Mouse (Mus musculus) MEL (cell line): ENCODE data around the gene Eci1. TPM values are rescaled to one million over a fixed set of nuclear protein-coding genes. Genes with fewer than 3 reads are reported as not detected.
A peak's percentile ranks its signal among the peaks of the same experiment; 100 is the strongest.

ENCODE experiments used
- DNase-seq: peaks from one replicate; pipeline ENCODE4 v3.0.0; 2011; ENCODE audit warnings: low read depth, low spot score
- H3K27ac ChIP-seq: 2 replicates; pipeline ENCODE4 v1.5.1; 2012; ENCODE audit warnings: low read depth, mild to moderate bottlenecking, control low read depth, low read length, moderate library complexity; ENCODE audit not compliant: control insufficient read depth
- H3K27me3 ChIP-seq, 2 experiments: fragments of 150-350 bp in 1 of 2; sonication (generic) in 1 of 2; 2 replicates each; pipeline ENCODE4 v1.6.1; 2012; ENCODE audit warnings: low read length in 2 of 2, mild to moderate bottlenecking in 2 of 2, improper control_type of control experiment in 1 of 2, moderate library complexity in 1 of 2; ENCODE audit not compliant: insufficient read depth in 2 of 2, control insufficient read depth in 1 of 2
- H3K36me3 ChIP-seq, 2 experiments: 2 replicates each; pipeline ENCODE4 v1.6.1; 2012 to 2014; ENCODE audit warnings: low read length in 2 of 2, improper control_type of control experiment in 1 of 2, inconsistent platforms in 1 of 2, mild to moderate bottlenecking in 1 of 2; ENCODE audit not compliant: insufficient read depth in 2 of 2, control insufficient read depth in 1 of 2
- H3K4me1 ChIP-seq, 2 experiments: fragments of 150-350 bp in 1 of 2; sonication (generic) in 1 of 2; 2 replicates each; pipeline ENCODE4 v1.6.1; 2012; ENCODE audit warnings: low read length in 2 of 2, improper control_type of control experiment in 1 of 2, mild to moderate bottlenecking in 1 of 2; ENCODE audit not compliant: insufficient read depth in 2 of 2, control insufficient read depth in 1 of 2
- H3K4me3 ChIP-seq, 2 experiments: fragments of 150-350 bp in 1 of 2; sonication (generic) in 1 of 2; 2 replicates each; pipeline ENCODE4 v1.5.1; 2012; ENCODE audit warnings: low read depth in 2 of 2, low read length in 2 of 2, mild to moderate bottlenecking in 2 of 2, moderate library complexity in 2 of 2, control low read depth in 1 of 2, improper control_type of control experiment in 1 of 2; ENCODE audit not compliant: control insufficient read depth in 1 of 2, insufficient read depth in 1 of 2
- H3K79me2 ChIP-seq: 2 replicates; pipeline ENCODE4 v1.6.1; 2012; ENCODE audit warnings: mild to moderate bottlenecking, low read length, moderate library complexity; ENCODE audit not compliant: control insufficient read depth, poor library complexity, insufficient read depth
- H3K9ac ChIP-seq: 2 replicates; pipeline ENCODE4 v1.6.1; 2012; ENCODE audit warnings: low read depth, mild to moderate bottlenecking, control low read depth, low read length, moderate library complexity; ENCODE audit not compliant: control insufficient read depth, poor library complexity, severe bottlenecking
- H3K9me3 ChIP-seq: fragments of 150-350 bp; sonication (generic); replicated peaks from 2 replicates; pipeline ENCODE4 v1.6.1; 2012; ENCODE audit warnings: mild to moderate bottlenecking, low read length, improper control_type of control experiment, moderate library complexity; ENCODE audit not compliant: insufficient read depth
- CTCF ChIP-seq, 3 experiments: IDR thresholded peaks in 2 of 3; conservative IDR thresholded peaks in 1 of 3; 2 replicates each; pipeline ENCODE4 v1.5.1; 2011 to 2012; ENCODE audit warnings: low read length in 3 of 3, low read depth in 2 of 3, mild to moderate bottlenecking in 2 of 3, improper control_type of control experiment in 1 of 3, inconsistent platforms in 1 of 3, mixed read lengths in 1 of 3, moderate library complexity in 1 of 3; ENCODE audit not compliant: control insufficient read depth in 1 of 3, insufficient read depth in 1 of 3, poor library complexity in 1 of 3, severe bottlenecking in 1 of 3
- ELF1 ChIP-seq: IDR thresholded peaks from 2 replicates; pipeline ENCODE4 v1.6.1; 2014; ENCODE audit warnings: low read depth, mild to moderate bottlenecking, inconsistent platforms, low read length, improper control_type of control experiment, moderate library complexity
- EP300 ChIP-seq, 2 experiments: IDR thresholded peaks; 2 replicates each; pipeline ENCODE4 v1.6.1; 2011; ENCODE audit warnings: improper control_type of control experiment in 2 of 2, low read length in 2 of 2, low read depth in 1 of 2, mild to moderate bottlenecking in 1 of 2
- GATA1 ChIP-seq: IDR thresholded peaks from 2 replicates; pipeline ENCODE4 v1.6.1; 2011; ENCODE audit warnings: low read depth, low read length, improper control_type of control experiment
- HCFC1 ChIP-seq: IDR thresholded peaks from 2 replicates; pipeline ENCODE4 v1.6.1; 2012; ENCODE audit warnings: low read depth, mild to moderate bottlenecking, inconsistent platforms, low read length, improper control_type of control experiment, moderate library complexity
- MEF2A ChIP-seq: IDR thresholded peaks from 2 replicates; pipeline ENCODE4 v1.6.1; 2014; ENCODE audit warnings: low read depth, mild to moderate bottlenecking, inconsistent platforms, low read length, improper control_type of control experiment; ENCODE audit not compliant: poor library complexity, insufficient replicate concordance, severe bottlenecking; ENCODE audit errors: extremely low read depth
- MYC ChIP-seq: IDR thresholded peaks from 2 replicates; pipeline ENCODE4 v1.6.1; 2011; ENCODE audit warnings: low read depth, mild to moderate bottlenecking, low read length, improper control_type of control experiment, moderate library complexity
- NELFE ChIP-seq: IDR thresholded peaks from 2 replicates; pipeline ENCODE4 v1.6.1; 2011; ENCODE audit warnings: low read depth, low read length, improper control_type of control experiment
- POLR2A ChIP-seq, 2 experiments: IDR thresholded peaks; 2 replicates each; pipeline ENCODE4 v1.6.1; 2011 to 2012; ENCODE audit warnings: low read length in 2 of 2, mild to moderate bottlenecking in 2 of 2, control low read depth in 1 of 2, improper control_type of control experiment in 1 of 2, low read depth in 1 of 2, moderate library complexity in 1 of 2; ENCODE audit not compliant: control insufficient read depth in 1 of 2, insufficient read depth in 1 of 2, poor library complexity in 1 of 2
- POLR2AphosphoS2 ChIP-seq: IDR thresholded peaks from 2 replicates; pipeline ENCODE4 v1.6.1; 2011; ENCODE audit warnings: low read length, improper control_type of control experiment
- RCOR1 ChIP-seq: IDR thresholded peaks from 2 replicates; pipeline ENCODE4 v1.6.1; 2012; ENCODE audit warnings: low read depth, mild to moderate bottlenecking, inconsistent platforms, low read length, improper control_type of control experiment
- SMC3 ChIP-seq: IDR thresholded peaks from 2 replicates; pipeline ENCODE4 v1.6.1; 2011; ENCODE audit warnings: low read depth, low read length, improper control_type of control experiment
- TAL1 ChIP-seq: IDR thresholded peaks from 2 replicates; pipeline ENCODE4 v1.6.1; 2012; ENCODE audit warnings: mild to moderate bottlenecking, inconsistent platforms, low read length, moderate library complexity, mixed read lengths
- TCF12 ChIP-seq: IDR thresholded peaks from 2 replicates; pipeline ENCODE4 v1.6.1; 2014; ENCODE audit warnings: low read depth, mild to moderate bottlenecking, inconsistent platforms, low read length, improper control_type of control experiment, moderate library complexity
- USF1 ChIP-seq: IDR thresholded peaks from 2 replicates; pipeline ENCODE4 v1.6.1; 2014; ENCODE audit warnings: low read depth, mild to moderate bottlenecking, inconsistent platforms, low read length, improper control_type of control experiment, moderate library complexity
- ZKSCAN1 ChIP-seq: IDR thresholded peaks from 2 replicates; pipeline ENCODE4 v1.6.1; 2012; ENCODE audit warnings: low read depth, mild to moderate bottlenecking, inconsistent platforms, low read length, improper control_type of control experiment, moderate library complexity
- polyA plus RNA-seq, 2 experiments: library from polyadenylated mRNA; stranded (reverse) in 1 of 2; unstranded in 1 of 2; fragments of >175 nt in 1 of 2; fragments of >200 nt in 1 of 2; gene quantifications; 2 replicates each; pipeline versions ENCODE4 v1.2.1 to v1.2.4; 2012; ENCODE audit warnings: low replicate concordance in 2 of 2, low read depth in 1 of 2; ENCODE audit not compliant: insufficient read length in 2 of 2, insufficient read depth in 1 of 2, missing spikeins in 1 of 2
- total RNA-seq: library from RNA; depleted of rRNA; stranded (reverse); fragments of 300-350 nt; gene quantifications from 2 replicates; pipeline ENCODE4 v1.2.3, GENCODE M21; 2012

The Eci1 gene
- total and polyA plus RNA-seq, 3 experiments = 48.6 to 65.6 TPM; not detected in 1

DNA sequence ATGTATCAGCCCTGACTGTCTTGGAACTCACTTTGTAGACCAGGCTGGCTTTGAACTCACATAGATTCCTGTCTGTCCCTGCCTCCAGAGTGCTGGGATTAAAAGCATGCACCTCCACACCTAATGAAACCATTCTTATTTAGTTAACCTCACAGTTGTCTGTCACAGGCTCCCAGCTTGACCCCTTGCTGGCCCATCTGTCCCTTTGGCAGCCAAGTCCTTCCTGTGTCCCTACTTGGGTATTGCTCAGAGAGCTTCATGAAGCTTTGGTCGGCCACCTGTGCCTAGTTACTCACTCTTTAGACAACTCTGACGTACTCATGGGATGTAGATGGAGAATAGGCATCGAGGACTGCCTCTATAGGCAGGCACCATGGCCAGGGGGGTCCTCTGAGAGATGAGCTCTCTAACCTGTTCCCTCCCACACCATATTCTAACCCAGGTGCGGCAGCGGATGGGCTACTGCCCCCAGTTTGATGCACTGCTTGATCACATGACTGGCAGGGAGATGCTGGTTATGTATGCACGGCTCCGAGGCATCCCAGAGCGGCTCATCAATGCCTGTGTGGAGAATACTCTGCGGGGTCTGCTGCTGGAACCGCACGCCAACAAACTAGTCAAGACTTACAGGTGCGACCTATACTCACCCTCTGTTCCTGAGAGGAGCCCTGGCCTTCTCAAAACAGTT, 19.2 kb upstream of the Eci1 start:
- H3K9ac ChIP-seq = no peak overlapping the region
- H3K4me3 ChIP-seq = no peak overlapping the region
- no peaks in the 10 kb centered on the region for H3K4me1 ChIP-seq
- no peak overlapping the region for H3K27ac ChIP-seq
- no peak for TF ChIP-seq ZKSCAN1
- TF ChIP-seq POLR2AphosphoS2 = 0 out of 2 replicates have a peak, but pooled peaks have one; percentile 11
- no peaks in the 10 kb centered on the region for H3K27me3 ChIP-seq
- no peaks in the 10 kb centered on the region for H3K79me2 ChIP-seq
- H3K9me3 ChIP-seq = no peaks in the 10 kb centered on the region
- no peak for DNase-seq
- peaks cover 0 to 2% of the 10 kb centered on the region in 2 experiments; a peak in 1 of 4 replicates for H3K36me3 ChIP-seq

- H3K4me1 ChIP-seq = peaks cover 3 to 25% of the 10 kb centered on the region in 2 experiments
- TF ChIP-seq ELF1 = peak; percentile 25; the same call in 1 of the 2 replicates
- TF ChIP-seq USF1 = no peak
- no peak for TF ChIP-seq NELFE
- TF ChIP-seq MYC = no peak
- TF ChIP-seq SMC3 = peak; percentile 23; the same call in 1 of the 2 replicates
- TF ChIP-seq MEF2A = no peak
- TF ChIP-seq TAL1 = peak; percentile 33; the same call in 1 of the 2 replicates
- TF ChIP-seq EP300 (IDR thresholded peaks at IDR 0.05; ENCODE audit: low read depth in 1 of 2, low read length in 2 of 2) = peak; percentile 33 to 34; a peak in 2 of 4 replicates
- peak; percentile 31; the same call in 1 of the 2 replicates for TF ChIP-seq RCOR1
- TF ChIP-seq TCF12 = 0 out of 2 replicates have a peak, but pooled peaks have one; percentile 25
- no peak for TF ChIP-seq POLR2A (IDR thresholded peaks at IDR 0.05; ENCODE audit: control insufficient read depth in 1 of 2, insufficient read depth in 1 of 2, low read depth in 1 of 2, low read length in 2 of 2, poor library complexity in 1 of 2)
- peak; percentile 71 for TF ChIP-seq GATA1
- TF ChIP-seq HCFC1 = 0 out of 2 replicates have a peak, but pooled peaks have one; percentile 31
- TF ChIP-seq CTCF (IDR thresholded peaks at IDR 0.05 in 2 of 3, conservative IDR thresholded peaks at IDR 0.05 in 1 of 3; ENCODE audit: control insufficient read depth in 1 of 3, insufficient read depth in 1 of 3, low read depth in 2 of 3, low read length in 3 of 3, poor library complexity in 1 of 3, severe bottlenecking in 1 of 3) = peak; percentile 11 to 43 (median 38); a peak in 4 of 6 replicates
- H3K4me3 ChIP-seq = peak overlapping the region; percentile 66 to 81
- H3K36me3 ChIP-seq = peaks cover 13 to 30% of the 10 kb centered on the region in 2 experiments
- H3K27me3 ChIP-seq = no peaks in the 10 kb centered on the region
- peak; percentile 86 for DNase-seq
- H3K27ac ChIP-seq = peak overlapping the region; percentile 89
- peaks cover 41% of the 10 kb centered on the region for H3K79me2 ChIP-seq
- no peaks in the 10 kb centered on the region for H3K9me3 ChIP-seq
- peak overlapping the region; percentile 79 for H3K9ac ChIP-seq
Measured at GRCm38 (mm10) chr17:24413557-24414211, 12.8 kb upstream of the Eci1 start.
